Mouse (Mus musculus): Measurements from ENCODE around the gene C9orf72.
"Not testable (repeated sequence)": the region's sequence is repeated elsewhere in the genome, so short reads cannot be mapped to it uniquely, and the experiment has no call there.

Gene C9orf72

DNA sequence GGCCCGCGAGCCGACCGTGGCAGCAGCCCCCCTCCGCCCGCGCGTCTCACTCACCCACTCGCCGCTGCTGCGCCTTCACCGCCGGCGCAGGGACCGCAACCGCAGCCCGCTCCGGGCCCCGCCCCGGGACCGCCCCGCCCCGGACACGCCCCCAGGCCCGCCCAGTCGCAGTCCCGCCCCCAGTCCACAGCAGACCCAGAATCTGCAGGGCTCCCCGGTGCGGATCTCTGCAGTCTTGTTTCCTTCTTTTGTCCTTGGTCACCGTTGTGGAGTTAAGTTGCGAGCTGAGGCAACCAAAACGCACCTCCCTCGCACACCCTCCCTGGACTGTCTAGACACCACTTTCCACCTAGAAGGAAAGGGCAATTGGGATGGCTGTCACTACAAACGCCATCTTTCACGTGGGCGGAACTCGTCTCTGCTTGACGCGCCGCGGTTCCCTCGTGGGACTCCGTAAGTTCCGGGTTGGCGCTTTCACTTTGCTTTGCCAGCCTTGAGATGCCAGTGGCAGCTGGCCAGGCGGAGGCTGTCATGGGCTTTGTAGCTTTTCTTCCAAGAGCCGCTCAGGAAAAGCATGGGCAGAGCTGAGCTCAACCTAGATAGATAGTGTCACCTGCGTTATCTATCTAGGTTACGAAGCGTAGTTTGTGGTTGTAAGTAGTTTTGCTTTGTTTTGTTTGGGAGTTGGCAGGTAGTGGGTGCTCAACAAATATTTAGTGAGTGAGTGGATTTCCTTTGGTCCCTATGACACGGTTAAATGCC is at the start of gene C9orf72:
C9orf72 (minus strand) TSS at position 442 of the 762 bp plus-strand sequence.
- DNase-seq (ENCODE audit: low read depth, low spot score) = peak; percentile 92

DNA sequence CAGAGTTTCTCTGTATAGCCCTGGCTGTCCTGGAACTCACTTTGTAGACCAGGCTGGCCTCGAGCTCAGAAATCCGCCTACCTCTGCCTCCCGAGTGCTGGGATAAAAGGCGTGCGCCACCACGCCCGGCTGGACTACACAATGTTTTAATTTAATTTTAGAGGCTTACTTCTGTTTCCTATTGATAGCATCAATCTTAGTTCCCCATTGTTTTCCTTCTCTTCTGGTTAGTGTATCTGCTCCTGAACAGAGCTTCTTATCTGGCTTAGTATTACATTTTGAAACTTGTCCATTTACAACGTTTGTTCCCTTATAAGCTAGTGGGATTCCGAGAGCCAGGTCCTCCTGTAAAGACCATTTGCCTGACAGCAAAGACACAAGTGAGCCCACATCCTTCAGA is 33.0 kb upstream of the C9orf72 start:
- DNase-seq (ENCODE audit: low read depth, low spot score) = no peak

DNA sequence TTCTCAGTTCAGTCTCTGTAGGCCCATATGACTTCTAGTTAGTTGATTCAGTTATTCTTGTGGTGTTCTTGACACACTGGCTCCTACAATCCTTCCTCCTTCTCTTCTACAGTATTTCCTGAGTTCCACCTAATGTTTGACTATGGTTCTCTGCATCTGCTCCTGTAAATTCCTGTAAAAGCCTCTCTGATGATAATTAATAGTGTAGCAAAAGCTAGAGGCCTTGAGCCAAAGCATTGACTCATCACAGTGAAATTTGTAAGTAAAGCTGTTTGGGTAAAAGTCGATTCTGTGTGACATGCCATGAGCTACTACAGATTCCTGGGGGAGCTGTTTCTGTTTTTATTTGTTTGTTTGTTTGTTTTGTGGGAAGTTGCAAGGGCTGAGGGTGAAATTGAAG is 18.0 kb upstream of the C9orf72 start:
- no peak for DNase-seq (ENCODE audit: low read depth, low spot score)

DNA sequence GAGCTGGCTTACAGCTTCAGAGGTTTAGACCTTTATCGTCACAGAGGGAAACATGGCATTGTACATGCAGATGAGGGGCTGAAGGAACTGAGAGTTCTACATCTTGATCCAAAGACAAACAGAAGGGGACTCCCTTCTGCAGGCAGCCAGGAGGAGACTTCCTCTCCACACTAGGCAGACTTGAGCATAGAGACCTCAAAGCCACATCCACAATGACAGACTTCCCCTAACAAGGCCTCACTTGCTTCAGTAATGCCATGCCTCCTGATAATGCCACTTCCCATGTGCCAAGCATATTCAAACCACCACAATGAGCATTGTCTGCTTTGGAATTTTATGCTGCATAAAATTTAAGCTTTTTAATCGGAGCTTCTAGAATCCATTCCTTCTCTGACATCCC is 15.8 kb upstream of the C9orf72 start:
- DNase-seq (ENCODE audit: low read depth, low spot score) = no peak

DNA sequence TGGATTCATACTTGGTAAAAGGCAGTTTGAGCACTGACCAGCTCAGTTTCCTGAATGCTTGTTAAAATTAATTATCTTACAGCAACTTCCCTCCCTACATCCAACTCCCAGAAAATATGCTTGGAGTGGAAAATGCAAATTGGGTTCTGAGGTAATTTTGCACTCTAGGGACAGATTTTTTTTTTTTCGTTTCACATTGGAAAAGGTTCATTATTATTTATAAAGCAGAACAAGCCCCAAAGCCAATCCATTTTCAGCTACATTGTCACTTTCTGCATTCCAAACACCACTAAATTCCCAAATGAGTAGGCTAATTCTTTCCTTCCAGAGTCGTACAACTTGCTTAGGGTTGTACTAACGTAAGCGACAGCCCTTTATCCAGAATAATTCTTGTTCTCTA is 12.7 kb upstream of the C9orf72 start:
- DNase-seq (ENCODE audit: low read depth, low spot score) = no peak

DNA sequence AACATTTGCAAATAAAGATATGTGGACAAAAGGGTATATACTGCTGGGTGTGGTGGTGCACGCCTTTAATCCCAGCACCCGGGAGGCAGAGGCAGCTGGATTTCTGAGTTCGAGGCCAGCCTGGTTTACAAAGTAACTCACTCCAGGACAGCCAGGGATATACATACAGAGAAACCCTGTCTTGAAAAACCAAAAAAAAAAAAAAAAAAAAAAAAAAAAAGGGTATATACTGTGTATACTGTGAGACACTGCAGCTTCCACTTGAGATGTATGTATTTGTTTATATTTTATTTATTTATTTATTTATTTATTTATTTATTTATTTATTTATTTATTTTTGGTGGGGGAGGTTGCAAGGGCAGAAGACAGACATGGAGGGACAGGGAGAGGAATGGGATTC is 12.3 kb upstream of the C9orf72 start:
- DNase-seq (ENCODE audit: low read depth, low spot score) = not testable (repeated sequence)

DNA sequence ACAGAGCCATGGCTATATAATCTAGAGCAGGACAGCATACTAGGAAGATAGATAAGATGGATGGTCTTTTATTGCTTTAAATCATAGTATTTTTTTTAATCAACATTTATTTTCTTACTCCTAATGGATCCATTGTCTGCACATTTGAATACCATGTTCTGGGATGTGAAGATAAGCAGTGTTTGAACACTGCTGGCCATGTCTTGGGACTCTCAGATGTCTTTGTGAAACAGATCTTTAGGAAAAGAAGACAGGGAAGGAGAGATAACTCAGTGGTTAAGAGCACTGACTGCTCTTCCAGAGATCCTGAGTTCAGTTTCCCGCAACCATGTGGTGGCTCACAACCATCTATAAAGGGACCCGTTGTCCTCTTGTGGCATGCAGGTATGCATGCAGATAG is 10.3 kb upstream of the C9orf72 start:
- no peak for DNase-seq (ENCODE audit: low read depth, low spot score)

DNA sequence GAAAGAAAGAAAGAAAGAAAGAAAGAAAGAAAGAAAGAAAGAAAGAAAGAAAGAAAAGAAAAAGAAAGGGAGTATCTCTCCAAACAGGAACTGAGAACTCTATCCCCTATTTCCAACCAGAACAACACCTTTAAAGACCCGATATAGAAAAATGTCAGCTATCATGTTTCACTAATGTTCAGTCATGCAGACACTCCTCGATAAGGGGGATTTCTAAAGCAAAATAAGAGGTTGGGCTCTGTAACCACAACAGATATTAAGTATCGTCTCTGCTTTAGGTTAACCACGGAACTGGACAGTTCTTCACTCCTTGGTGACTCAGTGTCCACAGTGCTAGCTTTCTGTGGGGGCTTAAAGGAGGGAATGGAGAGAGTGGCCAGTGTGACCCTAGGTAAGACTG is 2.3 kb upstream of the C9orf72 start:
- no peak for DNase-seq (ENCODE audit: low read depth, low spot score)

DNA sequence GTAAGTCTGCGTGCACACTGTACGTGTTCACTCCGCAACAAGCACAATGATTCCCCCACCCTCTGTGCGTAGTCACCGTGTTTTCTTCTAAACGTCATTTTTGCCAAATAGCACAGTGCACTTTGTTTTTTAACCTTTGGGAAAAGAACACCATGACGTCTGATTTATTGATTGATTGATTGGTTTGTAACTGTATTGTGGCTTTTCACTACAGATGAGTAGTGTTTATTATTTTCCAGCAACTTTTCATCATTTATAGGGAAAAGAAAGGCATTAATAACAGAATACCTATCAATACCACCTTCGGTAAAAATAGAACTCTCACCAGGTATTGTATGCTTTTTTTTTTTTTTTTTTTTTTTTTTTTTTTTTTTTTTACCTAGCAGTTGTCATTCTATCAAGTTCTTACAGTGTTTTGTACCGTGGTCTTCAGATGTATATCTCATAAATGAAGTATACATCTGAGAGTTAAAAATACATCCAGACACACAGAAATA is 569 bp upstream of the C9orf72 start:
- DNase-seq (ENCODE audit: low read depth, low spot score) = no peak

DNA sequence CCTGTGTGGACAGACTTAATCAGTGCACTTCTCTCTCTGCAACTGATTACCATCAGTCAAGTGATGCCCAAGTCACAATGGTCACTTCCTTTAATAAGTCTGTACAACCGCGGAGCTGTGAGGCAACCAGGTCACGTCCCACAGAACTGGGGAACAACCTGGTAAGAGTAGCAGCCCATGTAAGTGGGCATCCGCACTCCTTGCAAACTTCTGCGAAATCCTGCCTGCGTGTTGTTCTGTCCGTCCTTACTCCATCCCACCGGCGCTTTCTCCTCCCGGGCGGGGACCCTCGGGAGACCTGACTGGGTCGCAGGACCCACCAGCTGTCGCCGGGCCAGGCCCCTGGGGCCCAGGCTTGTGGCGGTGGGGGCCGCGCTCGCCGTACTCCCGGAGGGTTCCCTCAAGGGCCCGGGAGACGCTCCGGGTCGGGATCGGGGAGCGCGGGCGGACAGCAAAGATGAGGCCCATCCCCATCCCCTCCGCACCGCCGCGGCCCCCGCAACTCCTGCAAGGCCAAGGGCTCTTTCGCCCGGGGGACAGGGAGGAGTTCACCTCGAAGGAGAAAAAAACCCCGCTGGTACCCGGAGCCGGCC is 738 bp downstream of the C9orf72 start:
- peak; percentile 34 for DNase-seq (ENCODE audit: low read depth, low spot score)

DNA sequence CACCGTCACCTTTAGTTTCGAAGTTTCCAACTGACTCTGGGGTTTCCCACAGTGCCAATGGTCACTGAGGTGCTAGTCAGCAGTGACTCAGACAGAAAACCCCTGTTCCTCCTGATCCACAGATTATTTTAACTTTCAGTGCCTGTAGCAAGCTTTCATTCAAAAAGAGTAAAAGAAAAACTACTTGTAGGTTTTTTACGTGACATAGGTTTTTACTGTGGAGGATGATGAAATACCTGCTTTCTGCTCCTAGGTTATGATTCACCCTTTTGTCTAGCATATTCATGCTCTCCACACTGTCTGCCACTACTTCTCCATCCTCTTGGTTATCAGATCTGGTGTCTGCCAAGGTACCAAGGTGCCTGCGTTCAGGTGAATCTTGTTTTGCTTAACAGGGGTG is 1.9 kb downstream of the C9orf72 start:
- no peak for DNase-seq (ENCODE audit: low read depth, low spot score)

DNA sequence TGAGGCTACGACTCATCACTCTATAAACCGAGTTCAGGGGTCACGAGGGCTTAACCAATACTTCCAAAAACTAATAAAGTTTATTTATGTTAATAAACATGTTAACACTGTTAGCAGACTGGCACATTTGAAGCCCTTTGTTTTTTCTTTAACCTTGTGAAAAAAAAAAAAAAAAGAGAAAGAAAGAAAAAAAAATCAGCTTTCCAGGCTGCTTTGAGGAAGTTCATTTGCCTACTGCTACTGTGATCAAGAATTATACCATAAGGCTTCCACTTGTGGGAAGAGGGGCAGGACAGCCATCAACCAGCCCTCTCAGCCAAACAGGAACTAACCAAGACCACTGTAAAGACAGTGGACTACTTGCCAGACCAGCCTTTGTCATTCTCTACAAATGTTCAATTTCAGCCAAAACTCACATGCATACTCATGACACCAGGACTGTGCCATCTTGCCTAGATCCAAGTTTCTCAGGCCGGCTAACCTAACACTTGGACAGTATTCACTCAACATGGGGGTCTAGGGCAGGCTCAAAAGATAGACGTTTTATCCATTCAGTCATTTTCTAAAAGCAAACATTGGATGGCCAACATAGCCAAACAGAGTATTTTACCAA is 2.5 kb downstream of the C9orf72 start:
- no peak for DNase-seq (ENCODE audit: low read depth, low spot score)

DNA sequence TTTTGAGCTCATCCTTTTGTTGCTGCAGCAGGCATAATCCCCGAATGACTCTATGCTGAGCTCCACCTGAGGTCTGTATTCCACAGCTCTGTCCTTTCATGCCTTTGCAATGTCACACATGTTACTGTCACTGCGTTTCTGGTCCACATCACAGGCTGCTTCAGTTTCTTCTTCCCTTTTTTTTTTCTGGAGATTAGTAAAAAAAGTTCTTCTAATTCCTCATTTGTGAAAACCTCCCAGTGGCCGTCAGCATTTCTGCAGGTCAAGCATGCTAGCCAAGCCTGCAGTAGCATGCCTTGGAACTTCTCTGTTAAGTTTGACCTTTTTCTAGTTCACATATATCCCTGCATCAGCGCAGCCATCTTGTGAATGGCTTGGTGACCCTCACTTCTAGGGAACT is 4.1 kb downstream of the C9orf72 start:
- DNase-seq (ENCODE audit: low read depth, low spot score) = no peak

DNA sequence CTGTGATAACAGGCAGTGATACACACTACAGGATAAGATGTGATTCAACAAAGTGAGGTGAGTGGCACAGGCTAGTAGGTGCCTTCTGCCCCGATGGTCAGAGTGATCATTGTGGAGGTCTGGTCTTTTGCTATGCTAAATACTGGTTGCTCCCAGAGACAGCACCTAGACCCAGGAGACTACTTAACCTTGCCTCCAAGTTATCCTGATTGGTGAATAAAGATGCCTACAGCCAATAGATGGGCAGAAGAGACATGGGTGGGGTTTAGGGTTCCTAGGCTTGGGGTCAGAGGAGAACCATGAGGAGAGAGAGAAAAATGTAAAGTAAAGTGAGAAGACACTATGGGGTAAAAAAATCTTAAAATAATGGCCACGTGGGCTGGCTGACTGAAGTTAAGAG is 4.8 kb downstream of the C9orf72 start:
- DNase-seq (ENCODE audit: low read depth, low spot score) = no peak

DNA sequence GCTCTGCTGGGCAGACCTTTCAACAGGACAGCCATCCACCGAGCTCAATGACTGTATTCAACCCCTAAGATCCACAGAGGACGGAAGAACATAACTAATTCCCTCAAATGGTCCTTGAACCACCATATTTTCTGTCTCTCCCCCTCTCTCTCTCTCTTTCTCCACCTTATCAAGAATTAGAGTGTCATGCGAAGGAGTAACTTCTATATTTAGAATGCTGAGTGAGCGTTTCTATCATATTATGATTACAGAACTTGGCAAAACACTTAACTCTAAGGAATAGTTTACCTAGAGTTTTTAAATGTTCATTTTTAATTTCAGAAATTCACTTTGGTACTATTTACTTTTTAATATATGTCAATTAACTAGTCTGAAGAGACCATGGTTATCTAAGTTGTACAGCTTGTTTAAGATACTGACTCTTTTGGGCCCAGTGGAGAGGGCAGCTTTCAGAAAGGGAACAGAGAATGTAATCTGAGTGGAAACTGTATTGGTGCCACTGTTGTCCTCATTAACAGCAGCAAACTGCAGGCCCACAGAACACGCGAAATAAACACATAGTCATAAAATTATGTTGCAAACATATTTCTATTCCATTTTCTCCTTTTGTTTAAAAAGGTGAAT is 5.8 kb downstream of the C9orf72 start:
- no peak for DNase-seq (ENCODE audit: low read depth, low spot score)

DNA sequence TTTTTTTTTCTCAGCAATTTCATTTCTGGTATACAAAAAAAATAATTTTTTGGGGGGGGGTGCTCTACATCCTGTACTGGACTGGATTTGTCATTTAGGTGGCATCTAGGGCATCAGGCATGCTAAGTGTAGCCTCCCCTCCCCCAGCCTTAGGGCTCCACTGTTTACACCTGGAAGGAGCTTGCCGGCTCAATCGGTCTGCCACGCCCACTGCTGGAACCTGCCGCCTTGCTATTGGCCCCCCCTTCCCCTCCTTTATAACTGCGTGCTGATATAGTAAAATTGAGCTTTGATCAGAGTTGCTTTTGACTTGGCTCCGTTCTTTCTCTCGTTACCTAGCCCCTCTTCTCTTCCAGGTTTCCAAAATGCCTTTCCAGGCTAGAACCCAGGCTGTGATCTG is 21.3 kb downstream of the C9orf72 start:
- no peak for DNase-seq (ENCODE audit: low read depth, low spot score)

DNA sequence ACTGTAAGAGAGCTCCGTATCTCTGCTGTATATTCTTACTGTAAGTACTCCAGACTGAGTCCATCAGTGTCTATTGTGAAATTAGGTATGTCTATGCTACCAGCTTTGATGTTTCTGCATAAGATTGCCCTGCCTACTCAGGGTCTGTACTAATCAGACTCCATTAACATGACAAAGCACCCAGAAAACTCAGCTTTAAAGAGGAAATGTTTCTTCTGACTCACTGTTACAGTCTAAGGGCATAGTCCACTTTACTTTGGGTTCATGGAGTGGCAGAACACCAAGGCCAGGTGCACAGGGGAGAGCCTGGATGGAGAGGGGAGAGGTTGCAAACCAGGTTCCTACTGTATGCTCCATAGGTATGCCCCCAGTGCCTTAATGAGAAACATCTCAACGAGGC is 22.3 kb downstream of the C9orf72 start:
- no peak for DNase-seq (ENCODE audit: low read depth, low spot score)

DNA sequence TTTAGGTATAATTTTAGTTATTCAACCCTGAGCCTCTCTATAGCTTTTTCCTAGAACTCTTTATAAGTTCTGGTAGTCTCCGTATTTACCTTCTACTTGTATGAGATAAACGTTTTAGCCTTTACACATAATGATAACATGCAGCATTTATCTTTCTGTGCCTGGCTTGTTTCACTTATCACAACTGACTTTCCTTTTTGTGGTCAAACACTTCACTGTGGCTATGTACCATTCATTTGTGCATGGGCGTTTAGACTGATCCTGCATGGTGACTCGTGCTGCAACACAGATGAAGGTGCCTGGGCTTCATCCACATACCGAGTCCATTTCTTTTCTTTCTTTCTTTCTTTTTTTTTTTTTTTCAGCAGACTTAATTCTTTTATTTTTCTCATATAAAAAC is 24.3 kb downstream of the C9orf72 start:
- no peak for DNase-seq (ENCODE audit: low read depth, low spot score)

DNA sequence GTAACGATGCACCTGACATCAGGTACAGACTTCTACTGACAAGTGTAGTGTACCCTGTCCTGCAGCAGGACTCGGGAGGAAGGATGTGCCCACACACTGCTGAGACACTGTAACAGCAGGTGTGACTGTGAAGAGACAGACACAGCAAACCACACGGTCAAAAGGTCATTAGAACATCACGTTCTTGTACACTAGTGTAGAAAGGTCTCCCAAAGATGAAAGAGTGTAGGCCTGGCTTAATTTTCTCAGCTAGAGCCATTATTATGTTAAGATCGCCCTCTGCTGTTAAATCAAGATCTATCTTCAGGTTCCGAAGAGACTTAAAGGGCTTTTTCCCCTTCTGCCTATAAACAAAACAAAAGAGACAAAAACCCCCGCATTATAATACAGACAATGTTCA is 33.2 kb downstream of the C9orf72 start:
- peak; percentile 23 for DNase-seq (ENCODE audit: low read depth, low spot score)

DNA sequence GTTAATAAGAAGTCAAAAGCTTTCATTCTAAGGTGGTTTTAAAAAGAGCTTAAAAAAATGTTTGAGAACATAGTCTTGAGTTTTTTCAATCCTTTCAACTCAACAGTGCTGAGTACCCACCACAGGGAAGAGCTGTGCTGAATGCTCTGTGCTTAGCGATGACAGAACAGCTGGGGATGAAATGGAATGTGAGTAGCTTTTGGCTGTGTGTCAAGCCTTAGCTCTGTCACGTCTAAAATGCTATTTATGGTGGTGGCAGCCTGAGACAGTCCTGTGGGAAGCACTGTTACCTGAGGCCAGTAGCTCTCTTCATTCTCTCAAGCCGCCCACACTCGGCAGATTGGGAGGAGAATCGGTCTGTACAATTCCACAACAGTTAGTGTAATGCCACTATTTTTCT is 36.2 kb downstream of the C9orf72 start:
- DNase-seq (ENCODE audit: low read depth, low spot score) = no peak

DNA sequence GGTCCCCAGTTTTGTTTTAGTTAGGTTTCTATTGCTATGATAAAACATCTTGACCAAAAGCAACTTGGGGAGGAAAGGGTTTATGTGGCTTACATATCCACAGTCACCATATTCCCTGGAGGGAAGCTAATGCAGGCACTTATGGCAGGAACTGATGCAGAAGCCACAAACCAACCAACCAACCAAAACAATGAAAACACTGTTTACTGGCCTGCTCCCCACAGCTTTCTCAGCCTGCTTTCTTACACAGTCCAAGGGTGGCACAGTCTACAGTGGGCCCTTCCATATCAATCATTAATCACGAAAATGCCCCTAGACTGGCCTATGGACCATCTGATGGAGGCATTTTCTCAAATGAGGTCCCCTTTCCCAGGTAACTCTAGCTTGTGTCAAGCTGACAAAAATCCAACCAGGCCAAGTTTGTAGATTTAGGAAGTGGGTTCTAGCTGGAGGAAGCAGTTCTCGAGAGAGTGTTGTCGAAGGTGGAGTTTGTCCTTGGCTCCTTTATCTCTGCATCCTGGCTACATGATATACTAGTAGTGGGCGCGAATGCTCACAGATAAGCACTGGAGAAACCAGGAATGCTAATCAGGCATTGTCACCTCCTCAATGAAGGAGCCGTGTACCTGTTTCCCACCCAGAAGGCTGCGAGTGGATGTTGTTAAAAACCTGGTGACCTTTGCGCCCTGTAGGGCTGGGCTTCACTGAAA is 38.2 kb downstream of the C9orf72 start:
- no peak for DNase-seq (ENCODE audit: low read depth, low spot score)
